Mouse (Mus musculus): ENCODE measurements around the gene Olfr113. TPM values are rescaled to one million over a fixed set of nuclear protein-coding genes. Genes with fewer than 3 reads are reported as not detected.

Gene Olfr113
- total RNA-seq (2023), result not detected

GRCm38 (mm10) chr17:37577563-37577962, at the start of gene Olfr113:
Gene Olfr113, minus strand, starts transcription at chr17:37577663.

GRCm38 (mm10) chr17:37627009-37627408, 49.5 kb upstream of the Olfr113 start, which contains the start of the genes Olfr115 and Olfr116:
Gene Olfr115, minus strand, starts transcription at chr17:37627109.
Gene Olfr116, minus strand, starts transcription at chr17:37627199.

GRCm38 (mm10) chr17:37592643-37593042, 15.2 kb upstream of the Olfr113 start, which contains the start of gene Olfr114:
Gene Olfr114, minus strand, starts transcription at chr17:37592743.

GRCm38 (mm10) chr17:37569351-37569750, 8.1 kb downstream of the Olfr113 start, which contains the start of gene Olfr112:
Gene Olfr112, minus strand, starts transcription at chr17:37569451.

Other genes with a start within 250 kb of the Olfr113 start
- gene Olfr103, start 238.0 kb downstream of the Olfr113 start, total RNA-seq (2023), result not detected
- not detected for gene Olfr104-ps, start 218.1 kb downstream of the Olfr113 start, total RNA-seq (2023)
- not detected for gene Olfr105-ps, start 198.6 kb downstream of the Olfr113 start, total RNA-seq (2023)
- gene Olfr106-ps, start 187.3 kb downstream of the Olfr113 start, total RNA-seq (2023), result not detected
- not detected for gene Olfr107, start 178.4 kb downstream of the Olfr113 start, total RNA-seq (2023)
- gene Olfr108, start 132.2 kb downstream of the Olfr113 start, total RNA-seq (2023), result not detected
- gene Olfr109, start 118.7 kb downstream of the Olfr113 start, total RNA-seq (2023), result not detected
- not detected for gene H2-M2, start 94.1 kb downstream of the Olfr113 start, total RNA-seq (2023)
- not detected for gene Olfr110, start 85.2 kb downstream of the Olfr113 start, total RNA-seq (2023)
- gene Olfr111, start 69.6 kb downstream of the Olfr113 start, total RNA-seq (2023), result not detected
- gene Olfr112, start 8.2 kb downstream of the Olfr113 start, total RNA-seq (2023), result not detected
- gene Olfr114, start 15.1 kb upstream of the Olfr113 start, total RNA-seq (2023), result not detected
- not detected for gene Olfr115, start 49.4 kb upstream of the Olfr113 start, total RNA-seq (2023)
- gene Olfr116, start 49.5 kb upstream of the Olfr113 start, total RNA-seq (2023), result not detected
- not detected for gene Olfr117, start 86.1 kb upstream of the Olfr113 start, total RNA-seq (2023)
- gene Olfr118, start 89.3 kb upstream of the Olfr113 start, total RNA-seq (2023), result not detected
- not detected for gene Olfr119, start 118.9 kb upstream of the Olfr113 start, total RNA-seq (2023)
- gene Olfr120, start 144.1 kb upstream of the Olfr113 start, total RNA-seq (2023), result not detected
- gene Olfr121, start 171.2 kb upstream of the Olfr113 start, total RNA-seq (2023), result not detected
- not detected for gene Olfr122, start 190.9 kb upstream of the Olfr113 start, total RNA-seq (2023)
- gene Olfr123, start 215.9 kb upstream of the Olfr113 start, total RNA-seq (2023), result not detected
- not detected for gene Olfr124, start 222.2 kb upstream of the Olfr113 start, total RNA-seq (2023)

Measured in CD4-positive naive resting alpha-beta T cell, adult 57 days (primary cell).